Mouse (Mus musculus) kidney, postnatal 0 days (tissue): Measurements from ENCODE around the gene Pigw. TPM values are rescaled to one million over a fixed set of nuclear protein-coding genes. Genes with fewer than 3 reads are reported as not detected.

Experiments used
- ATAC-seq: fragments of 200-750 bp; cut with Nextera tagmentation; replicated peaks from 2 replicates; pipeline ENCODE4 v1.8.0; 2017; ENCODE audit warnings: low read depth, moderate number of reproducible peaks, moderate TSS enrichment, moderate library complexity; ENCODE audit not compliant: low FRiP score
- DNase-seq: peaks from one replicate; pipeline ENCODE4 v3.0.0-alpha.2; 2016; ENCODE audit warnings: low spot score
- H3K27ac ChIP-seq: fragments of 300-500 bp; sonication (generic); 2 replicates; pipeline ENCODE4 v1.5.1; 2014; ENCODE audit warnings: mild to moderate bottlenecking
- H3K27me3 ChIP-seq: fragments of 300-500 bp; sonication (generic); 2 replicates; pipeline ENCODE4 v1.6.1; 2014; ENCODE audit warnings: low read length, mixed read lengths; ENCODE audit not compliant: insufficient read depth
- H3K36me3 ChIP-seq: fragments of 300-500 bp; sonication (generic); 2 replicates; pipeline ENCODE4 v1.6.1; 2014; ENCODE audit warnings: low read length, mixed read lengths; ENCODE audit not compliant: insufficient read depth
- H3K4me1 ChIP-seq: fragments of 300-500 bp; sonication (generic); replicated peaks from 2 replicates; pipeline ENCODE4 v1.6.1; 2014; ENCODE audit warnings: antibody characterized with exemption, low read length, mixed read lengths; ENCODE audit not compliant: insufficient read depth
- H3K4me2 ChIP-seq: fragments of 300-500 bp; sonication (generic); 2 replicates; pipeline ENCODE4 v1.6.1; 2014; ENCODE audit warnings: mild to moderate bottlenecking, low read length, moderate library complexity, mixed read lengths
- H3K4me3 ChIP-seq: fragments of 300-500 bp; sonication (generic); replicated peaks from 2 replicates; pipeline ENCODE4 v1.5.1; 2014; ENCODE audit warnings: low read depth, low read length
- H3K9ac ChIP-seq: fragments of 300-500 bp; sonication (generic); 2 replicates; pipeline ENCODE4 v1.6.1; 2014; ENCODE audit warnings: low read depth, low read length
- H3K9me3 ChIP-seq: fragments of 300-500 bp; sonication (generic); replicated peaks from 2 replicates; pipeline ENCODE4 v1.6.1; 2016; ENCODE audit warnings: low read length, inconsistent platforms, mixed read lengths
- CTCF ChIP-seq: IDR thresholded peaks from 2 replicates; pipeline ENCODE4 v1.5.1; 2016; ENCODE audit warnings: antibody characterized with exemption, low read depth, mild to moderate bottlenecking, moderate library complexity
- WGBS: fragments of 180-500 bp; shearing (Covaris S2); extraction: QIAGEN DNeasy Blood & Tissue Kit; methylation state at CpG from one replicate; pipeline ENCODE4 v1.1.7; 2014; 5-methylcytosine and 5-hydroxymethylcytosine counted together
- polyA plus RNA-seq: library from polyadenylated mRNA; unstranded; fragments of >200 nt; fragmentation: Nextera tagmentation; extraction: Ambion mirVana; gene quantifications from 2 replicates; pipeline ENCODE4 v1.2.1, GENCODE M21; 2015

Gene Pigw
- polyA plus RNA-seq, 1 experiment from 2014 or later: 2.7 TPM

- H3K27ac ChIP-seq: no peak overlapping the region
- DNase-seq (no peak), ATAC-seq (no peak)
- no peaks in the 10 kb centered on the region for H3K9me3 ChIP-seq
- H3K4me3 ChIP-seq: no peak overlapping the region
- no peaks in the 10 kb centered on the region for H3K4me1 ChIP-seq
- H3K9ac ChIP-seq: no peak overlapping the region
- H3K36me3 ChIP-seq: peaks cover 44% of the 10 kb centered on the region
- no peak for TF ChIP-seq CTCF
- 89% methylated on average over 15 of the region's 15 CpGs for WGBS
- no peaks in the 10 kb centered on the region for H3K27me3 ChIP-seq
- no peak overlapping the region for H3K4me2 ChIP-seq
These were observed 13.0 kb upstream of the Pigw start for GRCm38 (mm10) chr11:84893113-84893512.

GRCm38 (mm10) chr11:84891705-84892104, 11.6 kb upstream of the Pigw start:
- Histone ChIP-seq H3K36me3 (peaks cover 33% of the 10 kb centered on the region; the same call in 1 of the 2 replicates), H3K27ac (no peak overlapping the region), H3K4me1 (no peaks in the 10 kb centered on the region), H3K9ac (no peak overlapping the region), H3K4me3 (no peak overlapping the region), H3K4me2 (no peak overlapping the region), H3K27me3 (no peaks in the 10 kb centered on the region), H3K9me3 (no peaks in the 10 kb centered on the region)
- 96% methylated on average over 7 of the region's 7 CpGs for WGBS
- no peak for DNase-seq
- ATAC-seq: no peak
- TF ChIP-seq CTCF: no peak

- H3K9ac ChIP-seq: no peak overlapping the region
- peaks cover 21% of the 10 kb centered on the region; the same call in 1 of the 2 replicates for H3K36me3 ChIP-seq
- H3K4me3 ChIP-seq: no peak overlapping the region
- no peak for TF ChIP-seq CTCF
- H3K4me1 ChIP-seq: no peaks in the 10 kb centered on the region
- no peaks in the 10 kb centered on the region for H3K27me3 ChIP-seq
- no peak overlapping the region for H3K27ac ChIP-seq
- no peak for DNase-seq
- no peak for ATAC-seq
- 90% methylated on average over 2 of the region's 2 CpGs for WGBS
- H3K4me2 ChIP-seq: no peak overlapping the region
- no peaks in the 10 kb centered on the region for H3K9me3 ChIP-seq
These were observed 9.4 kb upstream of the Pigw start for GRCm38 (mm10) chr11:84889492-84889891.

GRCm38 (mm10) chr11:84888025-84888424, 7.9 kb upstream of the Pigw start:
- peaks cover 15% of the 10 kb centered on the region; the same call in 1 of the 2 replicates for H3K36me3 ChIP-seq
- no peak for TF ChIP-seq CTCF
- H3K9me3 ChIP-seq: no peaks in the 10 kb centered on the region
- H3K4me3 ChIP-seq: no peak overlapping the region
- H3K27me3 ChIP-seq: no peaks in the 10 kb centered on the region
- 94% methylated on average over 8 of the region's 8 CpGs for WGBS
- H3K9ac ChIP-seq: no peak overlapping the region
- ATAC-seq (no peak), DNase-seq (no peak)
- H3K4me1 ChIP-seq: no peaks in the 10 kb centered on the region
- H3K4me2 ChIP-seq: no peak overlapping the region
- H3K27ac ChIP-seq: no peak overlapping the region

GRCm38 (mm10) chr11:84886767-84887511, 6.9 kb upstream of the Pigw start:
- 83% methylated on average over 11 of the region's 11 CpGs for WGBS

GRCm38 (mm10) chr11:84886236-84886635, 6.2 kb upstream of the Pigw start:
- 81% methylated on average over 5 of the region's 5 CpGs for WGBS
- Histone ChIP-seq H3K4me1 (no peaks in the 10 kb centered on the region; the same call in 1 of the 2 replicates), H3K4me2 (no peak overlapping the region), H3K27me3 (no peaks in the 10 kb centered on the region), H3K4me3 (no peak overlapping the region), H3K9me3 (no peaks in the 10 kb centered on the region), H3K36me3 (peaks cover 8% of the 10 kb centered on the region; the same call in 1 of the 2 replicates), H3K27ac (peak overlapping the region; percentile 15; the same call in 1 of the 2 replicates), H3K9ac (no peak overlapping the region)
- DNase-seq (no peak), ATAC-seq (no peak)
- TF ChIP-seq CTCF: no peak

More at GRCm38 (mm10) chr11:84886767-84887511, 6.9 kb upstream of the Pigw start:
- no peak for TF ChIP-seq CTCF
- Histone ChIP-seq H3K4me3 (no peak overlapping the region), H3K27ac (peak overlapping the region; percentile 33), H3K9me3 (no peaks in the 10 kb centered on the region), H3K27me3 (no peaks in the 10 kb centered on the region), H3K4me2 (no peak overlapping the region), H3K9ac (no peak overlapping the region), H3K36me3 (peaks cover 12% of the 10 kb centered on the region; the same call in 1 of the 2 replicates), H3K4me1 (no peaks in the 10 kb centered on the region)
- peak; percentile 6 for DNase-seq
- peak; percentile 77 for ATAC-seq
